23 mouse cellular contexts compared by ENCODE assay signal in the genomic region with DNA sequence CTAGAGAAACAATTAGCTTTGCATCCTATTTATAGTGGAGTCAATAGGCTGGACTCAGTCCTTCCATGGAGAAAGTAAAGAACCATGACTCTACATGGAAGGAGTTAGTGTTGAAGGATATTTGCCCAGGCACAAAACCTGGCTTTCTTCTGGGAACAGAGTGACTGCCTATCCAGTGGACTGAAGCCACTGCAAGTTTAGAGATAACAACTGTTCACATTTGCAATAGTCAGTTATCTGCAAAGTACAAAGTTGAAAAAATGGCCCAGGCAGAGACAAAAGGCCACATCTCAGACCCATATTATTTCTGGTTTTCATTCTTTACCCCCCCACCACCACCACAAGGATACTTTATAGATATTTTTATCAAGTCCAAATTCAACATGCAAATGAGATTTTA. TPM values are rescaled to one million over a fixed set of nuclear protein-coding genes. Genes with fewer than 3 reads are reported as not detected.
DNase-seq lines count a peak whose midpoint lies in the region; ATAC-seq and TF ChIP-seq lines count a peak whose summit lies in the region.
"Had no signal": no experiment of that assay in that cellular context is flagged by ENCODE, and none has a peak within 500 bp of the region (broad histone marks: within the 10 kb centered on the region; RNA-seq: fewer than 3 reads in every experiment).

No protein-coding gene starts in this region.

- TF ChIP-seq CTCF in heart, postnatal 0 days (IDR thresholded peaks at IDR 0.05; ENCODE audit: low read depth), result no peak

- no peak overlapping the region for H3K4me2 ChIP-seq in heart, embryonic 16.5 days (ENCODE audit: low read depth, low read length)
- H3K4me2 ChIP-seq in heart, postnatal 0 days (ENCODE audit: low read depth, low read length), result no peak overlapping the region
- H3K4me2 ChIP-seq in liver, embryonic 16.5 days (ENCODE audit: low read depth, low read length), result no peak overlapping the region
- H3K4me2 ChIP-seq: hindbrain, embryonic 13.5 days; midbrain, embryonic 15.5 days had no signal

- H3K9me3 ChIP-seq in heart, embryonic 16.5 days (replicated peaks; ENCODE audit: control insufficient read depth, low read length), result no peaks in the 10 kb centered on the region
- H3K9me3 ChIP-seq in heart, postnatal 0 days (replicated peaks; ENCODE audit: control insufficient read depth, low read length), result no peaks in the 10 kb centered on the region; the same call in 1 of the 2 replicates
- H3K9me3 ChIP-seq in liver, embryonic 16.5 days (replicated peaks; ENCODE audit: control insufficient read depth, low read length), result no peaks in the 10 kb centered on the region
- H3K9me3 ChIP-seq: hindbrain, embryonic 13.5 days; midbrain, embryonic 15.5 days had no signal

- H3K27me3 ChIP-seq in heart, embryonic 16.5 days (ENCODE audit: control insufficient read depth, insufficient read depth, low read length), result no peaks in the 10 kb centered on the region
- no peaks in the 10 kb centered on the region for H3K27me3 ChIP-seq in heart, postnatal 0 days (ENCODE audit: control insufficient read depth, insufficient read depth, low read length)
- no peaks in the 10 kb centered on the region for H3K27me3 ChIP-seq in liver, embryonic 16.5 days (ENCODE audit: control insufficient read depth, insufficient read depth, low read depth, low read length)
- H3K27me3 ChIP-seq: hindbrain, embryonic 13.5 days; midbrain, embryonic 15.5 days had no signal

- no peak overlapping the region for H3K9ac ChIP-seq in heart, embryonic 16.5 days (ENCODE audit: low read length)
- H3K9ac ChIP-seq in heart, postnatal 0 days (replicated peaks; ENCODE audit: low read depth, low read length), result no peak overlapping the region
- H3K9ac ChIP-seq in liver, embryonic 16.5 days (ENCODE audit: low read depth, low read length), result no peak overlapping the region
- H3K9ac ChIP-seq: hindbrain, embryonic 13.5 days; midbrain, embryonic 15.5 days had no signal

- 0 out of 2 replicates have a peak overlapping the region, but pooled peaks have one; percentile 24 for H3K27ac ChIP-seq in heart, embryonic 16.5 days (ENCODE audit: low read length)
- H3K27ac ChIP-seq in heart, postnatal 0 days (ENCODE audit: low read depth), result 0 out of 2 replicates have a peak overlapping the region, but pooled peaks have one; percentile 5
- H3K27ac ChIP-seq in liver, embryonic 16.5 days (ENCODE audit: low read length), result peak overlapping the region; percentile 69
- H3K27ac ChIP-seq: hindbrain, embryonic 13.5 days; midbrain, embryonic 15.5 days had no signal

- H3K4me3 ChIP-seq in heart, embryonic 16.5 days (ENCODE audit: low read length), result no peak overlapping the region
- no peak overlapping the region for H3K4me3 ChIP-seq in heart, postnatal 0 days (ENCODE audit: low read depth, low read length)
- H3K4me3 ChIP-seq in liver, embryonic 16.5 days (ENCODE audit: low read depth, low read length), result no peak overlapping the region
- H3K4me3 ChIP-seq: gastrocnemius, adult 2 months; hindbrain, embryonic 13.5 days; midbrain, embryonic 15.5 days; myocyte had no signal

- H3K36me3 ChIP-seq in heart, embryonic 16.5 days (ENCODE audit: control insufficient read depth, insufficient read depth), result no peaks in the 10 kb centered on the region
- H3K36me3 ChIP-seq in heart, postnatal 0 days (replicated peaks; ENCODE audit: control insufficient read depth, insufficient read depth, low read length), result no peaks in the 10 kb centered on the region
- no peaks in the 10 kb centered on the region for H3K36me3 ChIP-seq in liver, embryonic 16.5 days (ENCODE audit: control insufficient read depth, insufficient read depth)
- H3K36me3 ChIP-seq: hindbrain, embryonic 13.5 days; midbrain, embryonic 15.5 days had no signal

- H3K4me1 ChIP-seq in heart, embryonic 16.5 days (ENCODE audit: control insufficient read depth, insufficient read depth, low read length), result peaks cover 25% of the 10 kb centered on the region
- peaks cover 38% of the 10 kb centered on the region for H3K4me1 ChIP-seq in heart, postnatal 0 days (ENCODE audit: control insufficient read depth, insufficient read depth)
- H3K4me1 ChIP-seq in liver, embryonic 16.5 days (ENCODE audit: control insufficient read depth, low read depth, low read length), result peaks cover 45% of the 10 kb centered on the region
- H3K4me1 ChIP-seq: hindbrain, embryonic 13.5 days; midbrain, embryonic 15.5 days had no signal

- ATAC-seq in heart, embryonic 16.5 days (replicated peaks; ENCODE audit: extremely low read depth, insufficient read depth, low FRiP score), result no peak
- ATAC-seq in heart, postnatal 0 days (ENCODE audit: insufficient read depth, low read depth), result no peak
- ATAC-seq in liver, embryonic 16.5 days (ENCODE audit: low read depth), result peak; percentile 39
- ATAC-seq: midbrain, embryonic 15.5 days had no signal

- peak; percentile 55 for DNase-seq in heart, adult 11 months
- DNase-seq in heart, postnatal 36 days, result no peak
- no peak for DNase-seq in heart, postnatal 10 days
- no peak for DNase-seq in heart, postnatal 0 days (ENCODE audit: low spot score)
- DNase-seq in adrenal gland, adult 8-10 months, result no peak
- no peak for DNase-seq in ovary, postnatal 10 days (ENCODE audit: low spot score)
- DNase-seq: cerebellum, adult 18-20 months; cerebellum, postnatal 36 days; gastrocnemius, adult 2 months; kidney, adult 11 months; right cerebral cortex, postnatal 14 days; spleen, adult 18-20 months; thymus, postnatal 36 days had no signal

- no peak for TF ChIP-seq EP300 in heart, postnatal 0 days (IDR thresholded peaks at IDR 0.05; ENCODE audit: low read depth)

- intact Hi-C loops in heart, postnatal 36 days (cut with DNase I), result no loop called here
- intact Hi-C loops in heart, postnatal 10 days (cut with DNase I), result no loop called here

RNA-seq across cellular contexts. Expression of a gene that starts 53.4 kb away (rescaled TPM):
- total RNA-seq in heart, postnatal 36 days (2021), result under 1 TPM; 0.39 to 0.84 TPM
- 0.14 and 0.28 TPM in 2 replicates for polyA plus RNA-seq in heart, embryonic 16.5 days (2015; fragmentation: Nextera tagmentation; extraction: Ambion mirVana)
- under 1 TPM; 0.25 to 0.38 TPM for total RNA-seq in heart, postnatal 10 days (2021)
- total RNA-seq in heart, postnatal 0 days (2014; rRNA removed; ENCODE audit: low replicate concordance), result 0.08 and 0.23 TPM in 2 replicates
- 0.25 and 0.42 TPM in 2 replicates for polyA plus RNA-seq in heart, postnatal 0 days (2015; fragmentation: Nextera tagmentation; extraction: Ambion mirVana)
- 1.4 and 1.8 TPM in 2 replicates for polyA plus RNA-seq in liver, embryonic 16.5 days (2015; fragmentation: Nextera tagmentation; extraction: Ambion mirVana)
- not detected for total RNA-seq in adrenal gland, adult 8-10 months (2022)
- total RNA-seq: adrenal gland, postnatal 4 days; gastrocnemius, adult 2 months; layer of hippocampus, adult 18-20 months; layer of hippocampus, postnatal 25 days; left cerebral cortex, postnatal 10 days had no signal
- polyA plus RNA-seq: midbrain, embryonic 15.5 days; neural tube, embryonic 14.5 days had no signal

Comparison
In these comparisons a context has a peak if more than half of its experiments do, and no peak if none do; other contexts are left out.
1. H3K27ac ChIP-seq: peak in every context shown above with its lines; median percentile 69 in liver, embryonic 16.5 days; 24 in heart, embryonic 16.5 days; 5 in heart, postnatal 0 days.